Mouse (Mus musculus): ENCODE results near the gene Tiam2.

- TF ChIP-seq CTCF (IDR thresholded peaks at IDR 0.05; ENCODE audit: extremely low read depth, insufficient read depth, insufficient read length, insufficient replicate concordance) (peak; percentile 46; the same call in 1 of the 2 replicates), POLR2A (IDR thresholded peaks at IDR 0.05; ENCODE audit: low read depth, low read length) (no peak)
Measured at GRCm38 (mm10) chr17:3570876-3571275, 244.5 kb downstream of the Tiam2 start.
